Mouse (Mus musculus) lung, embryonic 16.5 days (tissue): ENCODE measurements at regions not wholly inside any gene's neighbourhood (a gene's known extent, or its start where the extent isn't known, plus 50 kb on each side); places are given as distances from the start of the nearest gene placed in this dataset.

Experiments
- ATAC-seq: fragments of 200-750 bp; cut with Nextera tagmentation; 2 replicates; pipeline ENCODE4 v1.8.0; 2017; ENCODE audit warnings: low read depth, mild to moderate bottlenecking, moderate library complexity
- H3K27ac ChIP-seq: fragments of 300-500 bp; sonication (generic); 2 replicates; pipeline ENCODE4 v1.5.1; 2014; ENCODE audit warnings: mild to moderate bottlenecking, control low read depth, low read length
- H3K27me3 ChIP-seq: fragments of 300-500 bp; sonication (generic); 2 replicates; pipeline ENCODE4 v1.6.1; 2014; ENCODE audit warnings: low read depth, low read length, mixed read lengths; ENCODE audit not compliant: control insufficient read depth, insufficient read depth
- H3K36me3 ChIP-seq: fragments of 300-500 bp; sonication (generic); 2 replicates; pipeline ENCODE4 v1.6.1; 2014; ENCODE audit warnings: low read length; ENCODE audit not compliant: control insufficient read depth, insufficient read depth
- H3K4me1 ChIP-seq: fragments of 300-500 bp; sonication (generic); replicated peaks from 2 replicates; pipeline ENCODE4 v1.6.1; 2014; ENCODE audit warnings: low read length, mixed read lengths; ENCODE audit not compliant: control insufficient read depth, insufficient read depth
- H3K4me2 ChIP-seq: fragments of 300-500 bp; sonication (generic); 2 replicates; pipeline ENCODE4 v1.6.1; 2014; ENCODE audit warnings: low read depth, low read length, control low read depth
- H3K4me3 ChIP-seq: fragments of 300-500 bp; sonication (generic); 2 replicates; pipeline ENCODE4 v1.5.1; 2014; ENCODE audit warnings: mild to moderate bottlenecking, low read length, control low read depth
- H3K9ac ChIP-seq: fragments of 300-500 bp; sonication (generic); 2 replicates; pipeline ENCODE4 v1.6.1; 2014; ENCODE audit warnings: low read length, control low read depth
- H3K9me3 ChIP-seq: fragments of 300-500 bp; sonication (generic); 2 replicates; pipeline ENCODE4 v1.6.1; 2016; ENCODE audit warnings: low read length; ENCODE audit not compliant: control insufficient read depth
- WGBS: fragments of 180-500 bp; shearing (Covaris S2); extraction: QIAGEN DNeasy Blood & Tissue Kit; methylation state at CpG from one replicate; pipeline ENCODE4 v1.1.7; 2014; 5-methylcytosine and 5-hydroxymethylcytosine counted together

- H3K9me3 ChIP-seq: peaks cover 2% of the 10 kb centered on the region
- ATAC-seq: peak; percentile 38; the same call in 1 of the 2 replicates
- no peak overlapping the region for H3K4me3 ChIP-seq
- H3K36me3 ChIP-seq: no peaks in the 10 kb centered on the region
- H3K27ac ChIP-seq: no peak overlapping the region
- no peak overlapping the region for H3K9ac ChIP-seq
- 67% methylated on average over 8 of the region's 8 CpGs for whole genome bisulfite sequencing
- H3K4me2 ChIP-seq: no peak overlapping the region
- no peaks in the 10 kb centered on the region for H3K4me1 ChIP-seq
- H3K27me3 ChIP-seq: no peaks in the 10 kb centered on the region
Observed at GRCm38 (mm10) chr19:27492468-27492867, 62.8 kb upstream of the Pum3 start.

DNA sequence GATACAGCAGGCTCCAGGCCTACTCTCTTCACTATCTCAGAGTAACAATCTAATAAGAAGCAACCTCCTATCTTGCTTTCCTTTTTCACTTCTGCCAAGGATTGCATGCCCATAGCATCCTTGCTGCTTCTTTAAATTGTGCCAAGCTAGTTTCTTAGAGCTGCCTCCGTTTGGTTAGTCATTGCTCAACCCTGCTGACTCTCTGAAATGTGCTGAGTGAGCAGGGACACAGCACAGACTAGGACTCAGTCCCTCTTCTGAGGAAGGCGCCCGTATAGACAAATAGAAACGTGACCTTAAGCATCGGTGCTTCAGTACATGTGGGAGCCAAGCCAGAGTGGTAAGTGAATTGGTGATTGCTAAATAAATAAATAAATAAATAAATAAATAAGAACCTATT, 62.2 kb upstream of the Pum3 start:
- Histone ChIP-seq H3K4me1 (no peaks in the 10 kb centered on the region), H3K27ac (no peak overlapping the region), H3K4me2 (no peak overlapping the region), H3K36me3 (no peaks in the 10 kb centered on the region), H3K9ac (no peak overlapping the region), H3K27me3 (no peaks in the 10 kb centered on the region), H3K4me3 (no peak overlapping the region), H3K9me3 (peaks cover 2% of the 10 kb centered on the region)
- no peak for ATAC-seq
- 64% methylated on average over 5 of the region's 5 CpGs for WGBS

DNA sequence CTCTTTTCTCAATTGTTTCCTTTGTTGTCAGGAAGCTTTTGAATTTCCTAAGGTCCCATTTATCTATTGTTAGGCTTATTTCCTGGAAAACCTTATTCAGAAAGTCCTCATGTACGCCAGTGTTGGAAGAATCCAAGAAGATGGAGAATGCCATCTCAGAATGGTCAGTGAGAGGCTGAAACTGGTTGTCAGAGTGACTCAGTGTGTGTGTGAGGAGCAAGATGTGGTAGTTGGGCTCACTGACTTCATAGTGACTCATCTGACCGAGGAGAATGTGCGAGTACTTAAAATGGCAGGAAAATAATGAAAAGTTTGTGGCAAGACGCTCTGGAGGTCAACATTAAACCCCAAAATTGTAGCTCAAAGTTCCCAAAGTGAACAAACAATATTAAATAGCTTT, 59.4 kb upstream of the Pum3 start:
- no peak overlapping the region for H3K4me2 ChIP-seq
- H3K4me3 ChIP-seq: no peak overlapping the region
- H3K9me3 ChIP-seq: peaks cover 2% of the 10 kb centered on the region
- H3K9ac ChIP-seq: no peak overlapping the region
- H3K4me1 ChIP-seq: no peaks in the 10 kb centered on the region
- H3K27me3 ChIP-seq: no peaks in the 10 kb centered on the region
- WGBS: 81% methylated on average over 4 of the region's 4 CpGs
- H3K27ac ChIP-seq: no peak overlapping the region
- no peaks in the 10 kb centered on the region for H3K36me3 ChIP-seq
- no peak for ATAC-seq
